Mouse (Mus musculus) hindbrain, embryonic 14.5 days (tissue): ENCODE data around the gene Nfyb. TPM values are rescaled to one million over a fixed set of nuclear protein-coding genes. Genes with fewer than 3 reads are reported as not detected.

ENCODE experiments used
- ATAC-seq: fragments of 200-750 bp; cut with Nextera tagmentation; 2 replicates; pipeline ENCODE4 v1.8.0; 2017; ENCODE audit warnings: moderate number of reproducible peaks, mild to moderate bottlenecking, moderate TSS enrichment, moderate library complexity; ENCODE audit not compliant: low FRiP score
- DNase-seq: peaks from one replicate; pipeline ENCODE4 v3.0.0-alpha.2; 2015; ENCODE audit warnings: low spot score
- H3K27ac ChIP-seq: fragments of 300-500 bp; sonication (generic); 2 replicates; pipeline ENCODE4 v1.5.1; 2014; ENCODE audit warnings: mild to moderate bottlenecking, moderate library complexity
- H3K27me3 ChIP-seq: fragments of 300-500 bp; sonication (generic); 2 replicates; pipeline ENCODE4 v1.6.1; 2014; ENCODE audit warnings: mild to moderate bottlenecking, low read length, mixed read lengths; ENCODE audit not compliant: control insufficient read depth, insufficient read depth
- H3K36me3 ChIP-seq: fragments of 300-500 bp; sonication (generic); replicated peaks from 2 replicates; pipeline ENCODE4 v1.6.1; 2014; ENCODE audit not compliant: control insufficient read depth, insufficient read depth
- H3K4me1 ChIP-seq: fragments of 300-500 bp; sonication (generic); replicated peaks from 2 replicates; pipeline ENCODE4 v1.6.1; 2014; ENCODE audit warnings: antibody characterized with exemption, low read length, mixed read lengths; ENCODE audit not compliant: control insufficient read depth, insufficient read depth
- H3K4me2 ChIP-seq: fragments of 300-500 bp; sonication (generic); replicated peaks from 2 replicates; pipeline ENCODE4 v1.6.1; 2014; ENCODE audit warnings: mild to moderate bottlenecking, moderate library complexity
- H3K4me3 ChIP-seq: fragments of 300-500 bp; sonication (generic); replicated peaks from 2 replicates; pipeline ENCODE4 v1.5.1; 2014; ENCODE audit warnings: mild to moderate bottlenecking, low read length
- H3K9ac ChIP-seq: fragments of 300-500 bp; sonication (generic); 2 replicates; pipeline ENCODE4 v1.6.1; 2014
- H3K9me3 ChIP-seq: fragments of 300-500 bp; sonication (generic); 2 replicates; pipeline ENCODE4 v1.6.1; 2016; ENCODE audit warnings: low read length; ENCODE audit not compliant: control insufficient read depth
- WGBS: fragments of 180-500 bp; shearing (Covaris S2); extraction: QIAGEN DNeasy Blood & Tissue Kit; methylation state at CpG from one replicate; pipeline ENCODE4 v1.1.7; 2014; 5-methylcytosine and 5-hydroxymethylcytosine counted together
- polyA plus RNA-seq: library from polyadenylated mRNA; unstranded; fragments of >200 nt; fragmentation: Nextera tagmentation; extraction: Ambion mirVana; gene quantifications from 2 replicates; pipeline ENCODE4 v1.2.1, GENCODE M21; 2014

Nfyb gene
- polyA plus RNA-seq: 36.4 and 43.5 TPM in 2 replicates

- ATAC-seq: peak; percentile 96
- 1% methylated on average over 58 of the region's 68 CpGs for WGBS
These were observed at the start of gene Nfyb for GRCm38 (mm10) chr10:82763840-82764631. TSS of gene Nfyb (minus strand) at chr10:82764144.

GRCm38 (mm10) chr10:82811855-82812431 lies 48.0 kb upstream of the Nfyb start:
- Histone ChIP-seq H3K27me3 (no peaks in the 10 kb centered on the region), H3K4me2 (peak overlapping the region; percentile 65), H3K9ac (peak overlapping the region; percentile 51), H3K27ac (no peak overlapping the region), H3K4me1 (no peaks in the 10 kb centered on the region), H3K36me3 (no peaks in the 10 kb centered on the region), H3K4me3 (peak overlapping the region; percentile 45), H3K9me3 (no peaks in the 10 kb centered on the region)
- DNase-seq (peak; percentile 80), ATAC-seq (peak; percentile 86)
- WGBS: 8% methylated on average over 28 of the region's 52 CpGs

More at GRCm38 (mm10) chr10:82763840-82764631, at the start of gene Nfyb:
- Histone ChIP-seq H3K9ac (peak within 1 kb of the TSS; percentile 97), H3K36me3 (peaks cover 25% of the 10 kb centered on the region), H3K4me3 (peak within 1 kb of the TSS; percentile 78), H3K27me3 (no peaks in the 10 kb centered on the region), H3K9me3 (no peaks in the 10 kb centered on the region), H3K4me1 (peaks cover 33% of the 10 kb centered on the region), H3K27ac (peak within 1 kb of the TSS; percentile 99), H3K4me2 (peak within 1 kb of the TSS; percentile 85)
- DNase-seq: peak; percentile 95

- 2% methylated on average over 3 of the region's 3 CpGs for WGBS
- Histone ChIP-seq H3K4me2 (no peak overlapping the region), H3K9ac (no peak overlapping the region), H3K4me3 (no peak overlapping the region), H3K27me3 (no peaks in the 10 kb centered on the region), H3K4me1 (no peaks in the 10 kb centered on the region), H3K36me3 (no peaks in the 10 kb centered on the region), H3K27ac (no peak overlapping the region), H3K9me3 (no peaks in the 10 kb centered on the region)
- no peak for DNase-seq
- no peak for ATAC-seq
These were observed 45.4 kb upstream of the Nfyb start for GRCm38 (mm10) chr10:82809352-82809751.

- Histone ChIP-seq H3K4me1 (no peaks in the 10 kb centered on the region), H3K27ac (no peak overlapping the region), H3K9ac (no peak overlapping the region), H3K4me2 (no peak overlapping the region), H3K9me3 (no peaks in the 10 kb centered on the region), H3K36me3 (no peaks in the 10 kb centered on the region), H3K4me3 (no peak overlapping the region), H3K27me3 (no peaks in the 10 kb centered on the region)
- WGBS: 76% methylated on average over 8 of the region's 8 CpGs
- ATAC-seq (no peak), DNase-seq (no peak)
These were observed 44.9 kb upstream of the Nfyb start for GRCm38 (mm10) chr10:82808891-82809290.

- H3K27ac ChIP-seq: no peak overlapping the region
- DNase-seq (no peak), ATAC-seq (no peak)
- no peaks in the 10 kb centered on the region for H3K36me3 ChIP-seq
- WGBS: 54% methylated on average over 6 of the region's 6 CpGs
- no peaks in the 10 kb centered on the region for H3K27me3 ChIP-seq
- no peak overlapping the region for H3K4me2 ChIP-seq
- H3K4me1 ChIP-seq: no peaks in the 10 kb centered on the region
- H3K9me3 ChIP-seq: no peaks in the 10 kb centered on the region
- H3K9ac ChIP-seq: no peak overlapping the region
- H3K4me3 ChIP-seq: no peak overlapping the region
These were observed 44.2 kb upstream of the Nfyb start for GRCm38 (mm10) chr10:82808155-82808554.

GRCm38 (mm10) chr10:82807238-82807637 lies 43.3 kb upstream of the Nfyb start:
- Histone ChIP-seq H3K4me1 (no peaks in the 10 kb centered on the region), H3K4me3 (no peak overlapping the region), H3K9me3 (no peaks in the 10 kb centered on the region), H3K4me2 (no peak overlapping the region), H3K27me3 (no peaks in the 10 kb centered on the region), H3K27ac (no peak overlapping the region), H3K9ac (no peak overlapping the region), H3K36me3 (no peaks in the 10 kb centered on the region)
- DNase-seq: no peak
- no peak for ATAC-seq
- WGBS: 60% methylated on average over 7 of the region's 7 CpGs

- Histone ChIP-seq H3K27ac (no peak overlapping the region), H3K4me3 (no peak overlapping the region), H3K9ac (no peak overlapping the region), H3K36me3 (no peaks in the 10 kb centered on the region), H3K4me2 (no peak overlapping the region), H3K4me1 (no peaks in the 10 kb centered on the region), H3K9me3 (no peaks in the 10 kb centered on the region), H3K27me3 (no peaks in the 10 kb centered on the region)
- DNase-seq (no peak), ATAC-seq (no peak)
- WGBS: 87% methylated on average over 8 of the region's 8 CpGs
These were observed 42.5 kb upstream of the Nfyb start for GRCm38 (mm10) chr10:82806414-82806813.

GRCm38 (mm10) chr10:82805111-82805510 lies 41.2 kb upstream of the Nfyb start:
- DNase-seq (no peak), ATAC-seq (no peak)
- WGBS: 87% methylated on average over 6 of the region's 6 CpGs
- no peaks in the 10 kb centered on the region for H3K27me3 ChIP-seq
- no peaks in the 10 kb centered on the region for H3K9me3 ChIP-seq
- no peaks in the 10 kb centered on the region for H3K36me3 ChIP-seq
- H3K27ac ChIP-seq: no peak overlapping the region
- no peak overlapping the region for H3K4me3 ChIP-seq
- no peak overlapping the region for H3K4me2 ChIP-seq
- no peaks in the 10 kb centered on the region for H3K4me1 ChIP-seq
- no peak overlapping the region for H3K9ac ChIP-seq

- Histone ChIP-seq H3K36me3 (no peaks in the 10 kb centered on the region), H3K27me3 (no peaks in the 10 kb centered on the region), H3K4me2 (no peak overlapping the region), H3K9me3 (no peaks in the 10 kb centered on the region), H3K4me1 (no peaks in the 10 kb centered on the region), H3K27ac (no peak overlapping the region), H3K9ac (no peak overlapping the region), H3K4me3 (no peak overlapping the region)
- DNase-seq: no peak
- no peak for ATAC-seq
- 65% methylated on average over 3 of the region's 3 CpGs for WGBS
These were observed 40.5 kb upstream of the Nfyb start for GRCm38 (mm10) chr10:82804396-82804795.
